Mouse (Mus musculus) lung, postnatal 0 days (tissue): ENCODE measurements at regions not wholly inside any gene's neighbourhood (a gene's known extent, or its start where the extent isn't known, plus 50 kb on each side); places are given as distances from the start of the nearest gene placed in this dataset.

Source experiments
- ATAC-seq: fragments of 200-750 bp; cut with Nextera tagmentation; 2 replicates; pipeline ENCODE4 v1.8.0; 2017; ENCODE audit warnings: moderate library complexity
- DNase-seq: peaks from one replicate; pipeline ENCODE4 v3.0.0-alpha.2; 2016; ENCODE audit warnings: low spot score
- H3K27ac ChIP-seq: fragments of 300-500 bp; sonication (generic); 2 replicates; pipeline ENCODE4 v1.5.1; 2014; ENCODE audit warnings: antibody characterized with exemption, mild to moderate bottlenecking, low read length, mixed read lengths
- H3K27me3 ChIP-seq: fragments of 300-500 bp; sonication (generic); replicated peaks from 2 replicates; pipeline ENCODE4 v1.6.1; 2014; ENCODE audit warnings: low read length, mixed read lengths; ENCODE audit not compliant: insufficient read depth
- H3K36me3 ChIP-seq: fragments of 300-500 bp; sonication (generic); 2 replicates; pipeline ENCODE4 v1.6.1; 2014; ENCODE audit warnings: low read length, mixed read lengths; ENCODE audit not compliant: insufficient read depth
- H3K4me1 ChIP-seq: fragments of 300-500 bp; sonication (generic); 2 replicates; pipeline ENCODE4 v1.6.1; 2014; ENCODE audit warnings: antibody characterized with exemption, low read depth, low read length, mixed read lengths; ENCODE audit not compliant: insufficient read depth
- H3K4me2 ChIP-seq: fragments of 300-500 bp; sonication (generic); replicated peaks from 2 replicates; pipeline ENCODE4 v1.6.1; 2014; ENCODE audit warnings: low read depth, mild to moderate bottlenecking, low read length, moderate library complexity, mixed read lengths
- H3K4me3 ChIP-seq: fragments of 300-500 bp; sonication (generic); 2 replicates; pipeline ENCODE4 v1.5.1; 2014; ENCODE audit warnings: low read depth, low read length
- H3K9ac ChIP-seq: fragments of 300-500 bp; sonication (generic); replicated peaks from 2 replicates; pipeline ENCODE4 v1.6.1; 2014; ENCODE audit warnings: low read depth, mild to moderate bottlenecking
- H3K9me3 ChIP-seq: fragments of 300-500 bp; sonication (generic); 2 replicates; pipeline ENCODE4 v1.6.1; 2016; ENCODE audit warnings: low read length, mixed read lengths
- CTCF ChIP-seq: IDR thresholded peaks from 2 replicates; pipeline ENCODE4 v1.5.1; 2016; ENCODE audit warnings: antibody characterized with exemption, mild to moderate bottlenecking
- EP300 ChIP-seq: IDR thresholded peaks from 2 replicates; pipeline ENCODE4 v1.6.1; 2016; ENCODE audit warnings: antibody characterized with exemption, mild to moderate bottlenecking, control low read depth
- WGBS: fragments of 180-500 bp; shearing (Covaris S2); extraction: QIAGEN DNeasy Blood & Tissue Kit; methylation state at CpG from one replicate; pipeline ENCODE4 v1.1.7; 2014; 5-methylcytosine and 5-hydroxymethylcytosine counted together

GRCm38 (mm10) chr7:137735873-137736527 lies 298.6 kb downstream of the Glrx3 start:
- H3K4me1 ChIP-seq, result no peaks in the 10 kb centered on the region
- no peak overlapping the region for H3K9ac ChIP-seq
- H3K4me2 ChIP-seq, result no peak overlapping the region
- WGBS, result 87% methylated on average over 5 of the region's 5 CpGs
- TF ChIP-seq EP300 (no peak), CTCF (no peak)
- no peak overlapping the region for H3K27ac ChIP-seq
- H3K27me3 ChIP-seq, result no peaks in the 10 kb centered on the region
- no peak overlapping the region for H3K4me3 ChIP-seq
- H3K36me3 ChIP-seq, result no peaks in the 10 kb centered on the region
- no peaks in the 10 kb centered on the region for H3K9me3 ChIP-seq
- no peak for ATAC-seq
- no peak for DNase-seq

- Histone ChIP-seq H3K36me3 (no peaks in the 10 kb centered on the region), H3K4me2 (no peak overlapping the region), H3K9ac (no peak overlapping the region), H3K9me3 (no peaks in the 10 kb centered on the region), H3K27me3 (no peaks in the 10 kb centered on the region), H3K27ac (no peak overlapping the region), H3K4me1 (no peaks in the 10 kb centered on the region), H3K4me3 (no peak overlapping the region)
- TF ChIP-seq CTCF (no peak), EP300 (no peak)
- 41% methylated on average over 3 of the region's 3 CpGs for WGBS
- DNase-seq (no peak), ATAC-seq (0 out of 2 replicates have a peak, but pooled peaks have one; percentile 31)
Observed at GRCm38 (mm10) chr7:137741702-137742101, 304.3 kb downstream of the Glrx3 start.

- WGBS, result 9% methylated on average over 7 of the region's 7 CpGs
- no peaks in the 10 kb centered on the region for H3K27me3 ChIP-seq
- no peaks in the 10 kb centered on the region for H3K36me3 ChIP-seq
- H3K4me1 ChIP-seq, result no peaks in the 10 kb centered on the region
- 0 out of 2 replicates have a peak overlapping the region, but pooled peaks have one; percentile 7 for H3K27ac ChIP-seq
- H3K9me3 ChIP-seq, result no peaks in the 10 kb centered on the region
- TF ChIP-seq EP300 (peak; percentile 49; the same call in 1 of the 2 replicates), CTCF (no peak)
- DNase-seq (peak; percentile 84), ATAC-seq (peak; percentile 72)
- H3K4me2 ChIP-seq, result no peak overlapping the region
- H3K9ac ChIP-seq, result no peak overlapping the region
- H3K4me3 ChIP-seq, result no peak overlapping the region
Observed at GRCm38 (mm10) chr7:137742297-137742751, 304.9 kb downstream of the Glrx3 start.

DNA sequence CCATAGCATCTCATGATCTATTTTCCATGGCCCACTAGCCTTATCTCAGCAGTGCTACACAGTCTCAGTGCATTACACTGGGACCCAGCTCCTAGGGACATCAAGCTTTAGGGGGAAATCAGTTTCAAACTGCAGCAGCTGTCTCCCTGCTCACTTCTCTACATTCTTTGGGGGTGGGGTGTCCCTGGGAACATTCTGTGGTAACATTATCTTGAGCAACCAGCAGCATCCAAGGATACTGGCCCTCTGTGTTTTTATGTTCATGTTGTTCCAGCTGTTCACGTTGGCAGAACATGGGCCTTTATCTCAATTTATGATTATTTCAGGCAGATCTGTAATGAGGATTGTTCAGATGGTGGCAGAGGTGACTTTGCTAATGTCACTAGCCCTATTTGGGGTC lies 308.2 kb downstream of the Glrx3 start:
- H3K9ac ChIP-seq, result no peak overlapping the region
- 42% methylated on average over 1 of the region's 1 CpGs for WGBS
- no peaks in the 10 kb centered on the region for H3K36me3 ChIP-seq
- no peaks in the 10 kb centered on the region for H3K9me3 ChIP-seq
- H3K4me3 ChIP-seq, result no peak overlapping the region
- H3K27ac ChIP-seq, result no peak overlapping the region
- DNase-seq (peak; percentile 75), ATAC-seq (peak; percentile 61)
- TF ChIP-seq CTCF (no peak), EP300 (peak; percentile 69)
- H3K4me2 ChIP-seq, result no peak overlapping the region
- no peaks in the 10 kb centered on the region for H3K4me1 ChIP-seq
- no peaks in the 10 kb centered on the region for H3K27me3 ChIP-seq

DNA sequence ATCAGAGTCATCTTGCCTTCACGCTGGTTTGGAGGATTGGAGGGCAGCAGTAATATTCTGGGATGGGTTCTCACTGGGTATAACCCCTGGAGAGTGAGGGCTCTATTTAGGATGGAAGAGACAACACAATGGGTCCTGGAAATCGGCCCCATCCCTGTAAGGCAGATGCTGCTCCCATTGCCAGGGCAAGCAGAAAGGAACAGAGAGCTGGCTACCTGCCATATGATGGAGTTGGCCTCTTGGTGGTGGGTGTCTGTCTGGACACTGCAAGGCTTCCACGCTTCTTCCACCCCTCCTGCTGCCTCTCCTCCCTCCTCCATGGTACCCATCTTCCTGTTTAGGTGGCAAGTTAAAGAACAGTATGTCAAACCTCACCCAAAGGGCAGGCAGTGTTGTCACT lies 308.6 kb downstream of the Glrx3 start:
- Histone ChIP-seq H3K27ac (no peak overlapping the region), H3K36me3 (no peaks in the 10 kb centered on the region), H3K27me3 (no peaks in the 10 kb centered on the region), H3K4me2 (no peak overlapping the region), H3K4me3 (no peak overlapping the region), H3K4me1 (no peaks in the 10 kb centered on the region), H3K9ac (no peak overlapping the region), H3K9me3 (no peaks in the 10 kb centered on the region)
- ATAC-seq (no peak), DNase-seq (no peak)
- TF ChIP-seq CTCF (no peak), EP300 (no peak)
- 67% methylated on average over 3 of the region's 3 CpGs for WGBS

DNA sequence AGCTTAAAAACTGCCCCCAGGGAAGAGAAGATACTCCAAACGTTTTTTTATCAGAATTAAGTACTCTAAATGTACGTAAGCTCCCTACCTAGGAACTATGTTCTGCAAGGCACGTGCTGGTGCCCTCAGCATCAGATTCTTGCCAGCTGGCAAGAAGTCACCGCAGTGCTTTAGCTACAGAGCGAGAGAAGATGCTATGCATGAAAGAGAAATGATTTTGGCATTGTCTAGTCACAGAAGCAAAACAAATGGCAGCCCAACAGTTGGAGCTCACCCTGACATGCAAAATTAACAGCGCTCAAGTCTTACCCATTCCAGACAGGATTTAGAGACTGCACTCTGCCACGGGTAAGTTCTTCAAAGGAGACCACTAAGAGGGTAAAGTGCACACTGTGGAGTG lies 311.5 kb downstream of the Glrx3 start:
- WGBS, result 66% methylated on average over 7 of the region's 7 CpGs
- no peak overlapping the region for H3K27ac ChIP-seq
- H3K4me1 ChIP-seq, result no peaks in the 10 kb centered on the region
- H3K9ac ChIP-seq, result no peak overlapping the region
- H3K36me3 ChIP-seq, result no peaks in the 10 kb centered on the region
- H3K4me2 ChIP-seq, result no peak overlapping the region
- H3K4me3 ChIP-seq, result no peak overlapping the region
- no peaks in the 10 kb centered on the region for H3K27me3 ChIP-seq
- ATAC-seq (no peak), DNase-seq (no peak)
- TF ChIP-seq EP300 (no peak), CTCF (no peak)
- H3K9me3 ChIP-seq, result no peaks in the 10 kb centered on the region
